Mouse (Mus musculus) urinary bladder, postnatal 10 days (tissue): ENCODE results near the gene 1810062G17Rik.

Experiments used
- DNase-seq: peaks from one replicate; pipeline ENCODE4 v3.0.0; 2022; ENCODE audit warnings: low spot score

1810062G17Rik gene

GRCm38 (mm10) chr3:36505306-36505705 lies 29.6 kb downstream of the 1810062G17Rik start:
- no peak for DNase-seq

GRCm38 (mm10) chr3:36505809-36506735 lies 30.3 kb downstream of the 1810062G17Rik start:
- no peak for DNase-seq

- no peak for DNase-seq
Observed at GRCm38 (mm10) chr3:36511491-36511890, 35.8 kb downstream of the 1810062G17Rik start.

GRCm38 (mm10) chr3:36516196-36516595 lies 40.5 kb downstream of the 1810062G17Rik start:
- no peak for DNase-seq

GRCm38 (mm10) chr3:36521073-36522060 lies 45.6 kb downstream of the 1810062G17Rik start, which contains the start of gene Gm11549:
Gene Gm11549, minus strand, starts transcription at chr3:36521813.
- no peak for DNase-seq

GRCm38 (mm10) chr3:36522137-36522536 lies 46.4 kb downstream of the 1810062G17Rik start:
- no peak for DNase-seq

GRCm38 (mm10) chr3:36524466-36524865 lies 48.7 kb downstream of the 1810062G17Rik start:
- DNase-seq: no peak

GRCm38 (mm10) chr3:36530345-36530744 lies 54.6 kb downstream of the 1810062G17Rik start:
- DNase-seq: no peak

- DNase-seq: no peak
Observed at GRCm38 (mm10) chr3:36530781-36531180, 55.0 kb downstream of the 1810062G17Rik start.

GRCm38 (mm10) chr3:36531242-36531641 lies 55.5 kb downstream of the 1810062G17Rik start:
- DNase-seq: no peak
